Mouse (Mus musculus): ENCODE data around the gene Pcbd1.
"Not testable (repeated sequence)": the region's sequence is repeated elsewhere in the genome, so short reads cannot be mapped to it uniquely, and the experiment has no call there.

Pcbd1 gene

DNA sequence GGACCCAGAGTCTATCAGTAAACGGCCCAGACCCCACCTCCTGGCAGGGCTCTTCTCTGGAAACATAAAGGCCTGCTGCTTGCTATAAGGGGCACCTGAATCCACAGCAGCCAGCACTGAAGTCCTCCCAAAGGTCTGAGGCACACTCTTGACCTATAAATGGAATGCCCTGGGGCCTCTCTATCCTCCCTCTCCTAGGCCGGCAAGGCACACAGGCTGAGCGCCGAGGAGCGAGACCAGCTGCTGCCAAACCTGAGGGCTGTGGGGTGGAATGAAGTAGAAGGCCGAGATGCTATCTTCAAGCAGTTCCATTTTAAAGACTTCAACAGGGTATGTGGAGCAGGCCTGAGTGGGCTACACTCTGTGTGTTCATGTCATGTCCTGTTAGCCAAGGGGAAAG lies 2.7 kb downstream of the Pcbd1 start:
- no peak for DNase-seq (ENCODE audit: low spot score in 2 of 2)

GRCm38 (mm10) chr10:61103564-61104114 lies 14.5 kb downstream of the Pcbd1 start:
- DNase-seq (ENCODE audit: low spot score in 2 of 2) = no peak

DNA sequence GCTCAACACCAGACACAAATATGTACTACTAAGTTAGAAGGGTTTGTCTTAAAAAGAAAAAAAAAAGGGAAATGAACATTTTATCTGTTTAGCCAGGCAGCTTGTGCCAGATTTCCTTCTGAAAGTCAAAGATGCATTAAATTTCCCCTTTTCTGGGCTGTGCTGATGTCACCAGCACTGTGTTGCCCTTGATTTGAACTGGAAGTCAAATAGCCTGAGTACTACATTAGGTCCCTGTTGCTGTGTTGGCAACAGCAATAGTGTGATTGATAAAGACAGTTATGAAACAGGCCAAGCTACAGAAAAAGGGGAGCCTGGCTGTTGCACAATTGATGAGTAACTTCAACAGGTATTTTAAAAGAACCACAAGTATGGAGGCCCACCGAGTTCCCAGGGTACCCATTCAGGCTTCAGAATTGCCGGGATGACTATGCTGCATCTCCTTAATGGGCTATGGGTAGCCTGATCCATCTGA lies 25.2 kb downstream of the Pcbd1 start:
- DNase-seq (ENCODE audit: low spot score in 2 of 2) = no peak

DNA sequence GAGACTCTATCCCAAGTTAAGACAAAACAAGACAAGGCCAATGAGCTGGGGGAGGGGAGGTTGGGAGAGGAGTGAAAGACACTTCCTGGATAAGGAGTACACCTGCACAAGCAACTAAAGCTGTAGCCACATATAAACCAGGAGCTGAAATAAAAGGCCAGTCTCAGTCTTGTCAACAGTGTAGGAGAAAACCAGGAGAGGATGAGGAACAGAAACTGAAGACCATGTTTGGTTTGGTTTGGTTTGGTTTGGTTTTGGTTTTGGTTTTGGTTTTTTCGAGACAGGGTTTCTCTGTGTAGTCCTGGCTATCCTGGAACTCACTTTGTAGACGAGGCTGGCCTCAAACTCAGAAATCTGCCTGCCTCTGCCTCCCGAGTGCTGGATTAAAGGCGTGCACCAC lies 32.6 kb downstream of the Pcbd1 start:
- not testable (repeated sequence) for DNase-seq (ENCODE audit: low spot score in 2 of 2)

DNA sequence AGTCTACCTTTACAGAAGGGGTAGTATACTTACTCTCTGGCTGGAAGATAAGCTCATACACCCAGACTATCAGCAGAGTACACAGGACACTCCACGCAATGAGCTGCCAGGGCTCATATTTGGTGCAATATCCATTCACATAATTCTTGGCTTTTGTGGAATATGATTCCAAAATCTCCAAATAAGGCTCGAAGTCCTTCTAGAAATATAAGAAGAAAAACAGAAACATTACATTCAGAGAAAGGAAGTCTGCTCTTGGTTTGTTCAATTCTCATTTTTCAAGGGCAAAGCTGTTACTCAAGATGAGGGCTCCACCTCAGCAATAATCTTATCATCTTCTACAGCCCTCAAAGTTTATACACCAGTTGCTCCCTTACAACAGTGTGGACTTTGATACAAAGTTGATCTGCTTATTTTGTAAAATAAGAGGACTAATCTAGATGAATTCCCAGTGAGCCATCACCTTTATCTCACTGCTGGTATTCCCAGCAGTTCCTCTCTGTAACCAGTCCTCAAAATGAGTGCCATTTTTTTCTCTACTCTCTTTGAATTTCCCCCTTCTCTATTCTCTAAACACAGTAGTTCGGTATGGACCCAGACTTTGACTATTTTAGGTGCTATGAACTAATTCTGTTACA lies 34.3 kb downstream of the Pcbd1 start:
- DNase-seq (ENCODE audit: low spot score in 2 of 2) = no peak

DNA sequence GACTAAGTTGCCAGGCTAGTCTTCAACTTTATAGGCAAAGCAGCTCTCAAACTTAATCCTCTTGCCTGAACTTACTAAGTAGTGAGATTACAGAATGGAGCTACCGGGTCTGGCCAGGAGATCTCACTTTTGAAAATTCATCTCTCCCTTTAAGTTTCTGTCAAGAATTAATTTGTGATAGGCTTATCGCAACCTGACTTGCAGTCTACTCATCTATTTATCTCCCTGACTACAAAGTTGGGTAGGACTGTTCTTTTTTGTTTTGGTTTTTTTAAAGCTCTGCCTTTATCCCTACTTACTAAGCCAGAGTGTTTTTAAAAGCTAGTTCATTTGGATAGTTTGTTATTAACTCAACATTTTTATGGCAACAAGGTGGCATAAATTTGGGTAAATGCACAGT lies 35.3 kb downstream of the Pcbd1 start:
- no peak for DNase-seq (ENCODE audit: low spot score in 2 of 2)

GRCm38 (mm10) chr10:61128701-61129365 lies 39.7 kb downstream of the Pcbd1 start:
- no peak for DNase-seq (ENCODE audit: low spot score in 2 of 2)

DNA sequence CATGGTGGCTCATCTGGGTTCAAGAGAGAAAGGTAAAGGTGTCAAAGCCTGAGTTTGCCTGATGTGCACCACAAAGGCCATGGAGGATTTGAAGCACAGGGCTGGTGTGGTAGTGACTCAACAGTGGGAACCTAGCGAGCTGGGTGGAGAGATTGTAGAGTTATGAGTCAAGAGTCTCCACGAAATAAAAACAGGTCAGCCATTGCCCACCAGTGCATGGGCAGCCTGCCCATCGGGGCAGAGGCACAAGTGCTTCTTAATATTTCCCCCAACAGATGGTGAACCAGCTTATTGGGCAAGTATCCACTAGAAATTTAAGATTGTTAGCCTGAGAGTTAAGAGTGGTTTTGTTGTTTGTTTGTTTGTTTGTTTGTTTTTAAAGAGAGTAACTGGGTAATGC lies 41.8 kb downstream of the Pcbd1 start:
- DNase-seq (ENCODE audit: low spot score in 2 of 2) = no peak

- no peak for DNase-seq (ENCODE audit: low spot score in 2 of 2)
These were observed 44.9 kb downstream of the Pcbd1 start for GRCm38 (mm10) chr10:61134041-61134440.

DNA sequence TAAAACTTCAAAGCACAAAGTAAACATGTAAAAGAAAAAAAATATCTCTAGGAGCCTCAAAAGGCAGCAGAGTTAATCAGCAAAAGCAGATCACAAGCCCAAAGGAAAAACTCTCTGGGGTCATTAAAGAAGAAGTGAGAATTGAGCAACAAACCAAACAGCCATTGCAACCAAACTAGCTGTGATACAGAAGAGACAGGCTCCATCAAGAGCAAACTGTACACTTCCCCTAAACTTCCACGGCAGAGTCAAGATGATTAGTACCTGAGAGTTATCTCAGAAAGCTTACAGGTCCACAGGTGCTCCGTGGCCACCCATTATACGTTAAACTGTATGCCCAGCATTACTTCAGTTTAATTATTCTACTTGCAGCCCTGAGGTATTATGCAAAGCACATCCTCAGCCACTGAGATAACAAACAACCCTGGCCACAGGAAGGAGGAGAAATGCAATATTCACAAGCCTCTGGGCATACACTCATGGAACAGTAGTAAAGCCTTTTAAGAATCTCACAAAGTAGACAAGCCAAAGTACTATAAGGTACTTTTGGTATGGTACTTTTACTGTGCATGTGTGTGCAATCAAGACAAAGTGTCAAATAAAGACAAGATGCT lies 46.2 kb downstream of the Pcbd1 start:
- DNase-seq (ENCODE audit: low spot score in 2 of 2) = no peak

DNA sequence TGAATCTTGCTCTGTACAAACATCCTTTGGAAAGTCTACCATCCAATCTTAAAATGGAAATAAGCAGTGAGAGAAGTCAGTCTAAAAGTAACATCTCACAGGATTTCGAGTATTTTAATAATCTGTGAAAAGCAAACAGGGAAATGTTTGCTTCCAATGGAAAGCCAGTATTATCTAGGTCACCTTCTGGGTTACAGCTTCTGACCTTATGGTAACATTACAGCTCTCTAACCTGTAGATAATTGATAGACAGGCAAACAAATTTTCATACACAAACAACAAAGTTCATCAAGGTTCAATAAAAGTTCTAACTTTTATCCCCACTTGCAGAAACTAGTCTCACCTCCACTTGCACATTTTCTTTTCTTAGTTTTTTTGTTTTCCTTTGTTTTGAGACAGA lies 48.4 kb downstream of the Pcbd1 start:
- no peak for DNase-seq (ENCODE audit: low spot score in 2 of 2)

- DNase-seq (ENCODE audit: low spot score in 2 of 2) = no peak
These were observed 54.2 kb downstream of the Pcbd1 start for GRCm38 (mm10) chr10:61143343-61143742.

Measured in right cerebral cortex, adult 2 months (tissue).